Mouse (Mus musculus) gastrocnemius, adult 8-10 months (tissue): ENCODE measurements around the gene Rnaset2a. TPM values are rescaled to one million over a fixed set of nuclear protein-coding genes. Genes with fewer than 3 reads are reported as not detected.
"Not testable (repeated sequence)": the region's sequence is repeated elsewhere in the genome, so short reads cannot be mapped to it uniquely, and the experiment has no call there.

ENCODE experiments used
- DNase-seq, 2 experiments: peaks; one replicate each; pipeline ENCODE4 v3.0.0; 2022; ENCODE audit warnings: low spot score in 2 of 2
- total RNA-seq, 4 experiments: library from RNA; stranded (reverse); gene quantifications; 2 replicates each; pipeline ENCODE4 v1.2.4; 2022

The Rnaset2a gene
- total RNA-seq, 4 experiments from 2014 or later, result 15.2 to 21.7 (median 18.0) TPM

DNA sequence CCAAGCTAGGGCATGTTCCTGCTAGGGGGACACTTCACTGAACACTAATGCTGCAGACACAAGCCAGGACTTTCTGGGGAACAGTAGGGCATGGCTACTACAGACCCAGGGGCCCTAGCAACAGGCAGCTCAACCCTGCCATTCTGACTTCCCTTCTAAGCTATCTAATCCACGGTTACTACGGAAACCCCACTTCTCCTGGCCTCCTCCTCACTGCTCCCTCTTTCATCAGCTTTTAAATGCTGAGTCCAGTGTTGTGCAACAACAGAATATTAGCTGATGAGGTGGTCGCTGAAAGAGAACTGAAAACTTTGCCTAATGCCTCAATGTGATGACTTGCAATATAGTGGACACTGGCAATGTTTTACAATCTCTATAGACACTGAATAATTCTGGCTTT lies 7.7 kb downstream of the Rnaset2a start:
- DNase-seq, result not testable (repeated sequence)

DNA sequence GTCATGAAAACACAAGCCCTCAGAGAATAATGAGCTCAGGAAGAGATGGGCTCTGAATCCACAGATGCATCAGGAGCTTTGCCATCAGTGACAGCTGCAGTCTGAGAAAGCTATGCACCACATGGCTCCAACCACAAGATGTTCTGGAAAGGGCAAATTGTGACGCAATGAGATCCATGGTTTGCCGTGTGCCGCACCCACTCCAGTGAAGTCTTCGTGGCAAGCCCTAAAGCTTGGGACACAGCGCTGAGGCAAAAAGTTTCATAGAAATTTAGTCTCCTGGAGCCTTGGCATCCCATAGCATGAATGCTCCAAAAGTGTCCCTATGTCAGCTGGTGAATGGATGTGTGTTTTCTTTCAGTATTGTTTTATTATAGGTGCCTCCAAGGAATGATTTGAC lies 9.8 kb downstream of the Rnaset2a start:
- DNase-seq, result not testable (repeated sequence)

DNA sequence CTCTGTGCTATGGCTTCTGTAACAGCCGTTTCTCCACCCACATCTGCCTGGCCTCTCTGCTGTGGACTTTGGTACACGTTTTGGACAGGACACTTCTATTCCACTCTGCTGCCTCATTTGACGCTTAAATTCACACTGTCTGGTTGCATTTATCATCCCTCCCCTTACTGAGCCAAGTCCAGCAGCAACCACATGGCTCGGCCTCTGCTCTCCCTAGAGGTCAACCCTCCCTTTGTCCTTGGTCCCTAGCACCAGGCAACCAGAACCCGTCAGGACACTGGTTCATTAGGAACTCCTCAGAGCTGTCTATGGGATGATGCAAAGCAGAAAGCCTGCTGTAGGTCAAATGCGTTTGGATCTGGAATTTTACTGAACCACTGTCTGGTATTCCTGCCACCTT lies 17.0 kb downstream of the Rnaset2a start:
- DNase-seq, result not testable (repeated sequence)

DNA sequence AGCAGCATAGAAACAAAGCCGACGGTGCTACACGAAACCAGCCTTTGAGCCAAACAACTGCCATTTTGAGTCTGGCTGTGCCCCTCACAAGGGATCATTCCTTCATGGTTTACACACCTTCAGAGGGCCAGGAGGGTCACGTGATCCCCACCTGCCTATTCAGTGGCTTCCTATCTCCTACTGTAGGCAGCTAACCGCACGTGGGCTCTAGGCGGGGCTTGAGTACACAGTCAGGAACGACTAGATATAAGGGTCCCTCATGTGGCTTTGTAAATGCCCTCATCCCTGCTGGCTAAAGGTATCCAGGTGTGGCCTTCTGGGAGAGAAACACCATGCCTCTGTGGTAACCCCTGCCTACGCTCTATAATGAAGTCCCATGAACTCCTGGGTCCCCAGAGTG lies 18.3 kb downstream of the Rnaset2a start:
- DNase-seq, result not testable (repeated sequence)

DNA sequence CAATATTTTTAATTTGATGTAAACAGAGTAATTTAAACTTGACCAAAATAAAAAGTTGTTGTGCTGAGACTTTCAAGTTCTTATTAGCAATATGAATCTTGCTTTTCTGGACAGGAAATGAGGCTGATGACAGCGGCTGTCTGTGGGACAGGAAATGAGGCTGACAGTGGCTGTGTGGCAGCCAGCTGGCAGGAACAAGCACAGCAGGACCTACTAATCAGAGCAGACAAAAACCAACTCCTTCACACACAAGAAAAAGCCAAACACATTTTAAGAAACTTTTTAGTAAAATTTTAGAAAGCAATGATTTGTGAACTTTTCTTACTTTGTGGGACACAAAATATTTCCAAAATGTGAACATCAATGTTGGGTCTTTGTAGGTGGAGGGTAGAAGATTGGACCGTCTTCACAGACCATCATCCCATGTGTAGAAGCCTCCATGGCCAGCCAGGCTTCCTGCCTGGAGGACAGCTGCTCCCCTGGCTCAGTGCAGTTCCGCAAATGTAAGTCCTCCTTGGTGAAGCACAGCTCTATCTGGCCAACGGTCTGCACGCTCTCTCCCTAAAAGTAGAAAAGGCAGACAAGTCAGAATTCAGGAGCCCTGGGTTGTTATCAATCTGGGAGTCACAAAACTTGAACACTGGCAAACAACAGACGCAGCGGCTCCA lies 19.4 kb downstream of the Rnaset2a start:
- not testable (repeated sequence) for DNase-seq

DNA sequence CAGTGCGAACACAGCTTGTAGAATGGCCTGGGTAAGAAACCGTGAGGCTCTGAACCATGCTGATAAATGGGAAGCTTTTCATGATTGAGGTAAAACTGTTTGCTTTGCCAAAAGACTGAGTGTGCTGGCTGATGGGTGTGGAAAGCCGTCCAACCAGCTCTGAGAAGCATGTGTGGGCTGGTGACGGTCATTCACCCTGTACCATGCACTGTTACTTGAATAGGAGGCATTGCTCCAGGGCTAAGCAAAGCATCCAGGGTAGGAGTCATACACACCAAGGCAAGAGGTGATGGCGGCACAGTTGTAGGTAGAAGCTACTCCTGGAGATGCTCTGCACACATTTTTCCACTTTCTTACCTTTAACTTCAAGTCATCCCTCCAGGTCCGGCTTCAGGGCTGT lies 23.3 kb downstream of the Rnaset2a start:
- DNase-seq, result not testable (repeated sequence)

DNA sequence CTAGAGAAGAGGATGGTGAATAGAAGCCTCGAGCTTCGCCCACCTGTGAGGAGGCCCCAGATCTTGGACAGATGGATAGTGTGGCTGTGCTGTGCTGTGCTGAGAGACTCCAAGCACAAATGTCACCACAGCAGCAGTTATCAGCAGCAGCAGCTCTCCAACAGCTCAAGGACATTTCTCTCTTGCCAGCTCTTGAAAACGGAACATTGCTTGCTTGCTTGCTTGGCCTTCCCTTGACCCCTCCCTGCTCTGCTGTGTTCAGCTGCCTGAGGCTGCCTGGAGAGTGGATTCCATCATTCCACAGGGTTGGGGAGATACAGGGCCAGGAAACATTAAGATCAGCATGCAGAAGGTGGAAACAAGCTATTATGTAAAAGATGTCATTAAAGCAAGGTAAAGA lies 24.9 kb downstream of the Rnaset2a start:
- DNase-seq, result not testable (repeated sequence)

DNA sequence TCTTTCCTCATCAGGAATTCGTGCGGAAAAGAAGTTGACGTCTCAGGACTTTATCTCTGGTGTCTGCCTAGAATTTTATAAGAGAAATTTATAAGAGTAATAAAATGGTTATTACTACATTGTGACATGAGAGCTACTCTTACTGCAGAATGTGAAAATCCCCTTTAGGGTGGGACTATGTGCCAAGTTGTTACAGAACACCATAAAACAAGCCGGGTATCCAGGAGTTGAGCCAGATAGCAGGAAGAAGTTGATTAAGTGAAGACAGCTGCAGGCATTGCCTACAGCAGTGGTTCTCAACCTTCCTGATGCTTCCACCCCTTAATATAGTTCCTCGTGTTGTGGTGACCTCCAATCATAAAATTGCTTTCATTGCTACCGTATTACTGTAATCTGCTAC lies 31.0 kb downstream of the Rnaset2a start:
- not testable (repeated sequence) for DNase-seq

DNA sequence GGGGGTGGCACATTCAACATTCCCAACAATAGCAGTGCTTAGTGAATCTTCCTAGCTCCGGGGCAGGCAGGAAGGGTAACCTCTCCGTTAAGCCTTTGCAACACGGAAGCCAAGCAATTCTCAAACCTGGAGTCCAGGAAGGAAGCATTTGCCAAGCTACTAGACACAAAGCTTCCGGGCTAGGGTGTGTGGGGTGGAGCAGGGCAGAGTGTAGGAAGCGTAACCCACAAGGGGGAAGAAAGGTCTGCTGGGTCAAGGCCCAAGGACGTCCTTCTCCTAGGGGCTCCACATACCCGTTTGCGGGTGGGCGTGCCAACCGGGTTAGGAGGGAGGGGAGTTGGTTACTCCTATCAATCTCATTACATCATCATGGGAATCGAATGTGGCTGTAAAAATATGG lies 31.5 kb downstream of the Rnaset2a start:
- not testable (repeated sequence) for DNase-seq

DNA sequence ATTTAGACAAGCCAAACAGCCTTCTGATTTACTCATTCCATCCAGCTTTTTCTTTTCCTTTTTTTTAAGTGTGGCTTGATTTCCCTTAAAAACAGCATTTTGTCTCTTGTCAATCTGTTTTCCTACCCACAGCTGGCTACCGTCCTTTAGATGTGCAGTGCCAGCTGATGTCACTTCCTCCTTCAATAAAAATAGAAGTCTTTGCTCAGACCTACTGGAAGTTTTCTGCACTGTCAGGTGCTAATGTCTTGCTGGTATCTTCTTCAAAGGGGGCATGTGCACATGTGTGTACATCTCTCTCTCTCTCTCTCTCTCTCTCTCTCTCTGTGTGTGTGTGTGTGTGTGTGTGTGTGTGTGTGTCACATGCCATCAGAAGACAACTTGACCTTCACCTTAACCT lies 35.7 kb downstream of the Rnaset2a start:
- not testable (repeated sequence) for DNase-seq

DNA sequence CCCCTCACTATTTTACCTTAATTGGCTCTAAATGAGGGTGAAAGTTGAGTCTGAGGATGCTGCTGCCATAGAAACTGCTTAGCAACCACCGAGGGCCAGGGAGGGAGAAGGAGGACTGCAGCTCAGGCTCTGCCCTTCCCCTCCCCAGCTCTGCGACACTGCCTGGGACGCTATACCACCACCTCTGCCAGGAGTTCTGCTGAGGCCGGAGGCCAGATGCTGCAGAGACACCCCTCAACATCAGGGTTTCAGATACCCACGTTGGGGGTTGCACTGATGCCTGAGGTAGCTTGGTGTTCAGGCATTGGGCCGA lies 46.6 kb downstream of the Rnaset2a start:
- DNase-seq, result not testable (repeated sequence)

DNA sequence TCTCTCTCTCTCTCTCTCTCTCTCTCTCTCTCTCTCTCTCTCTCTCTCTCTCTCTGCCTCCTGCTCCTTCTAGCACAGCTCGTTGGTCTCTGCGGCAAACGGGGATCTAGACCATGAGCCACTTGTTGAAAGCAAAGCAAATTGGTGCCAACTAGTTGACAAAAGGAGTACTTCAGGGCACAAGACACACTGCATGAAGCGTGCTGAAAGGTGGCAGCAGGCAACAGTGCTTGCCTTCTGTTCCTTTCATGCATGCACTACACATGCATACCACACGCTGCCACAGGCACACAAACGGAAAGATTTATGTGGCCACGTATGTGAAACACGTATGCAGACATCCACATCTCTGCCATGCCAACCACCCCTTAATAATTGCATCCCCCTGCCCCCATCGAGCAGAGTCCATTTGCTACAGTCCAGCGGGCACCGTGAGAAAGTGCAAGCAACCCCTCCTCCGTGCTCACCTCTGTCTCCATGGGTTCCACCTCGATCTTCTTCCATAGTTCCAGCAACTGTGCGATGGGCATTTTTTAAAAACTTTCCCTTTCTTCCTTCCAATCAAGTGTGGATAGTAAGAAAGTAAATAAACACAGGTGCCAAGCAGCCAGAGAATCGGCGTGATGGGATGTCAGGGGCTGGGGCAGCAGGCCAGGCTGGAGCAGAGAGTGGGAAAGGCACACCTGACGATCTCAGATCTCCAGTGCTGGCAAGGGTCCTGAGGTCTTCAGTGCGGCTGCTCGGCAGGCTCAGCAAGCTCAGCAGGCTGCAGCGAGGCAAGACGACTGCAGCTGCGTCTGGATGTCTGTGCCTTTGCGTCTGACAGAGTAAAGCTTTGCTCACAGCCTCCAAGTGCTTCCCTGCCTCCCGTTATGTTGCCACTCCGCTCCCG lies 47.2 kb downstream of the Rnaset2a start:
- not testable (repeated sequence) for DNase-seq

DNA sequence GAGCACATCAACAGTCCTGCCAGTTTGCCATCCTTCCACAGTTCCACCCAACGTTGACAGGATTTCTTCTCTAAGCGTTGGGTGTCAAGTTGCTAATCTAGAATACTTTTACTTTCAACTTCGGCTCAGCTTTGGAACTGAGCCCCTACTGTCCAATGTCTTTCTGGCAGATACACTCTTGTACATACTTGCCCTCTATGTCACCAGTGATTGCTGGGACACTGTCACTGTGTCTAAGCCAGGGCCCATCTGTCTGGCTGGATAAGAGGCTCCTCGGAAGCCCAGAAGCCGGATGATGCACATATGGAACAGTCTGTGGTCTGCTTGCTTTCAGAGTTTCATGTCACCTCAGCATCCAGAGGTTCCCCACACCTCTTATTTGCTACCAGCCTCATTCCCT lies 51.7 kb downstream of the Rnaset2a start:
- not testable (repeated sequence) for DNase-seq

DNA sequence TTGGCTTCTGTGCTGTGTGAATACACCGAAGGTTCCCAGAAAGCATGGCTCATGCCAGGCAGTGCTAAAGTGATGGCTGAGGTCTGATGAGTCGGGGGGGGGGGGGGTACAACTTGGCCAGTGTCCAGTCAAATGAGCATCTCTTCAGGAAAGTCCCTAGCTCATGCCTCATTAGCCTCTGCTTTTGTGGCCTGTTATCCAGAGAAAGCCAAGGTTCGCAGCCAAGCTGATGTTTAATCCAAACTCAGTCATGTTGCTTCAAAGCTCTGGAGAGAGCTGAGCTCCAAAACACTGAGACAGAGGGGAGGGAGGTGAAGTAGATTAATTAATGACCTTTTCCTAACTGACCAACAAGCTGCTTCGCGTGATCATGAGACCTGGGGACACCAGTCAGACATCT lies 52.2 kb downstream of the Rnaset2a start:
- not testable (repeated sequence) for DNase-seq

DNA sequence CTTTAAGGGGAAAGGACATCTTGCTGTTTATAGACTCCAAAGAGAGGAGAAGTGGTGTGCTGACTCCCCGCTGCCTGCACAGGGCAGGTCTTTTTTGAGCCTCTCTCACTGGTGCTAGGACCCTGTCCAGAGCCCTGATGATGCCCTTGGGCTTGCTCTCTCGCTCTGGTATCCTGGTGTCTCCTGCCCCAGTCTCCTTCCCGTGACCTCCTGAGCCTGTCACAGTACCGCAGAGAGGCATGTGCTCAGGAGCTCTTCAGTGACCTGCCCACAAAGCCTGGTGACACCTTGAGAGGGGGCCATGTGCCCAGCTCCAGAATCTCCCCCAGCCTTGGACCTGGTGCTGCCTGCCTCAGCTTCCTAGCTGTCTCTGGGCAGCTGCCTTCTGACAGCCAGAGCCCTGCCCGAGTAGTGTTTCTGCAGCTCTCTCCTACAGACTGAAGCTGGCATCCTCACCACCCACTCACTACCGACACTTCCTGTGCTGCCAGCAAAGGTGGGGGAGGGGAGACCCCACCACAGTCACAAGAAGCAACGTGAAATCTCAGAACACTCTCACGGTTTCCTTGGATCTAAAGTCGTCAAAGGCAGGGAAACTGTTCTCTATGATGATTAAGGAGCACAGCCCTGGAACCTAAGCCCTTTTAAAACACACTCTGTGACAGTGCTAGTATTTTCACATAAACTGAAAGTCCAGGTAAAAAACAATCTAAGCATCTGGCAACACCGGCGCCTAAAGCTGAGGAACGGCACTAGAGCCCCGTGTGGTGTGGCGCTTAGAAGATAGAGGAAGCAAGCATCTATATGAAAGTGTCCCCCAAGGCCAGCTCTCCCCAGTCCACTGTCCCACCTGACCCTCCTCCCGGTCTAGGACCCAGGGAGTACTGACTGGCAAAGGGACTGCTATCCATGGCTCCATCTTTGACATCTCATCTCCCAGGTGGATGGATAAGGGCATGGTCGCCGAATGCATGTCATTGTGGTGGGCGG lies 55.1 kb downstream of the Rnaset2a start:
- not testable (repeated sequence) for DNase-seq

DNA sequence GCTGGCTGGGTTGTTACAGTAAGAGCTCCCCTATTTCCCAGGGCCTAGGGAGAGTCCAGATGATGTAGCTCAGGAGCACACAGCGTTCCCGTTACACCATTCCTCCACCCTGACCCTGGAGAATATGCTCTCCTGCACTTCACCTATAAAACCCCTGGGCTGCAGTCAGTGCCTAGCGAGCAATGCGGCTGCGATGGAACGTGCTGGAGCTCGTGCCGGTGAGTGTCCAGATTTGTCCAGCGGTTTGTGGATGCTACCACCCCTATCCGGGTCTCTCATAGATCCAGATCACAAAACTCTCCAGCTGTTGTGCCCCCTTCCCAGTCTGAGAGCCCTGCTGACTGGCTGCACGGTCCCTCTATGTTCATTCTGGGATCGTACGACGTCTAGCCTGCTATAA lies 56.6 kb downstream of the Rnaset2a start:
- DNase-seq, result not testable (repeated sequence)

DNA sequence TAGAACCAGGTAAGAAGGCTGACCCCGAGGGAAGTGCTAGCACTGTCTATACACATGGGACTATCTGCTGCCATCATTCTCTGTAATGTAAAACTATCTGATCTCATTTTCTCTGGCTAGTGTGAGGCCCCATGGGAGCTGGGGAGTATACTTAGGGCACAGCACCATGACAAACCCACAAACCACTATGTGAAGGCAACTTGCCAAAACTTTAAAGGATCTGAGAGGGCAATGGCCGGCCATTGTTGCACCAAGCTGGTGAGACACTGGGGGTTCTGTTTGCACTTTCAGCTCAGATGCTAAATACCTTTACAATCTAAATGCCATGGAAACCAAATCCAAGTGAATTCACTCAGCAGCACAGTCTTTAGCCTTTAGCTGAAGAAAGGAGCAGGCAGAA lies 78.0 kb downstream of the Rnaset2a start:
- not testable (repeated sequence) for DNase-seq
